Mouse (Mus musculus): ENCODE measurements around the gene Zmiz1.

Gene Zmiz1

GRCm38 (mm10) chr14:25459016-25459393, at the start of gene Zmiz1:
Zmiz1 (plus strand) TSS chr14:25459185.
- DNase-seq (ENCODE audit: low spot score in 2 of 2), result peak; percentile 79 to 83

DNA sequence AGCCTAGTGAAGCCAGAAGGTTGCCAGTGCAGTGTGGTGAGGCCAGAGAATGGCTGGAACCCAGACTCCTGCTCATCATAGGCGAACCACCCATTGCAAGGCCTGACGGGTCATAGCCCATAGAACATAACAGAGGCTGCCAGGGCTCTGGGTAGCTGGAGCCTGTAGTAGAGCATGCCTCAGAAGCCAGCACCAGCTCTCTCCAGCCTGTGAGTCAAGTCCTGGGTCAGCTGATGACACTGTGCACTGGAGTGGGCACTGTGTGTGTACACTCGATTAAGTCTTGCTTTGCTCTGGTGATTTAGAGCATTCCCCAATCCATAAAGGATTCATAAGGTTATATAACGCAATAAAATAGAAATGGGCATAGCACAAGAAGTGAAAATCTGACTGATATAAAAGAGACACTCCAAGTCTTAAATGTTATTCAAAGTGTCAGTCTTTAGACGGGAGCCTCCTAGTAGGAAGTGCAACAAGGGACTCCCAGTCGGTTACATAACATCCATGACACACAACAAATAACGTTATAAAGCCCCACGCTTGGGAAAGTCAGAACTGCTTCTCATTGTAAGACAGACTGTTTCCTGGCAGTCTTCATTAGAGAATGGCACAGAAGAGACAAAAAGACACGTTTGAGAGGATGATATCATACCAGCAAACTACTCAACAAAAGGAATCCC, 47.0 kb upstream of the Zmiz1 start:
- no peak for DNase-seq (ENCODE audit: low spot score in 2 of 2)

- DNase-seq (ENCODE audit: low spot score in 2 of 2), result no peak
Measured at GRCm38 (mm10) chr14:25412811-25413210, 46.2 kb upstream of the Zmiz1 start.

GRCm38 (mm10) chr14:25413510-25413909, 45.5 kb upstream of the Zmiz1 start:
- DNase-seq (ENCODE audit: low spot score in 2 of 2), result no peak

DNA sequence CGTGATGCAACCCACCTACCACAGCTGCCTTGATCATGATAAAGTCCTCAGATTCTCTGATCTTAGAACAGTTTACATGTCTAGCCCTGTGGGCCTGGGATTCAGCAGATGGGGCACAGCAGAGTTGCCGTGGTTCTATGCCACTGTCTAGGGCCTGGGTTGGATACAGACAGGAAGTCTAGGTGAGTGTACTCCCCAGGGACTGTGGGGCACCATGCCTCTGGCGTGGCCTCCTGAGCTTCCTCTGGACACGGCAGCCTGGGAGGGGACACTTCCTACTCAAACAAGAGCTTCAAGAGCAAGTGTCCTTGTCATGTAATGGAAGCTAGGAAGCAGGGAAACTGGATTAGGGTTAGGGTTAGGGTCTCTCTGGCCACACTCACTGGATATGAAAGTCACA, 44.9 kb upstream of the Zmiz1 start:
- DNase-seq (ENCODE audit: low spot score in 2 of 2), result no peak

DNA sequence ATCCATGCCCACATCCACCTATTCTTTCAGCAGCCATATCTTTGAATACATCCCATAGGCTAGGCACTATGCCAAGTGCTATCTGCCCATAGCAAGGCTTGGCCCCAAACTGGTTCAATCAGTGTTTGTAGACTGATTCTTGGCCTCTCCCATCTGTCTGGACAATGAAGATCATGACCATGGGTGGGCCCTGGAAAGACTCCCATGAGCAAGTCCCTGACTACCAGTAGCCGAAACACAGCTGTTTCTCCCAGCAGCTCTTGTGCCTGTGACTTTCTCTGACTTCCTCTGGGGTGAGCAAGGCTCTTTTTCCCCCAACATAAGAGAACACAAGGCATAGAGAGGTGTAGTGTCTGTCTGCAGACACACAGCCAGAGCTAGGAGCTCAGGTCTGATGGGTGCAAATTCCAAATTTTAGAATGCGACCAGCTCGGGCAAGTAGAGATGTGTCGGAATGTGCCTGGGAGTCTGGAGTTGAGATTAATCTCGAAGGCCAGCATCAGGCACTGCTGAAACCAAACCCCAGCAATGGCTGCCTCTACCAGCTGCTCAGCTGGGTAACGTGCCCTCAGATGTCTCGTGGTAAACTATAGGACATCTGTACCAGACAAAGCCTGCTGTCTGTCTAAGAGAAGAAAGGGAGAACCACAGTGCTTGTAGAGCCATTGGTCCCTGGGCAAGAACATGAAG, 38.8 kb upstream of the Zmiz1 start:
- DNase-seq (ENCODE audit: low spot score in 2 of 2), result no peak

GRCm38 (mm10) chr14:25420987-25421386, 38.0 kb upstream of the Zmiz1 start:
- DNase-seq (ENCODE audit: low spot score in 2 of 2), result no peak

DNA sequence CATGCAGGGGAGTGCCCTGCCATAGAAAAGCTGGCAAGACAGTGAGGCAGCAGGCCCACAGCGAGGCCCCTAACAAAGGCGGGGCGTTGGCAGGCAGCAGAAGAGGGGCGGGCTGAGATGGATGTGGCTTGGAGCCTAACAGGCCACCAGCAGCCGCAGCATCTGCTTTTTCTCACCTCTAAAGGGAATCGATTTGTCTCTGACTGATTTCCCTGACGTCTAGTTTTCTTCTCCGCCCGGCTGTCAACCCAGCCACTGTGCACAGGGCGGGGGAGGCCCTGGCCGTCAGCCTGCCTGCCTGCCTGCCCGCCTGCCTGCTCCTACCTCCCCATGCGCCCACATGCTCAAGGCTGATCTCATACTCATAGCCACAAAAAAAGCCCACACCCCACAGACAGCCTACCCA, 37.4 kb upstream of the Zmiz1 start:
- no peak for DNase-seq (ENCODE audit: low spot score in 2 of 2)

GRCm38 (mm10) chr14:25422946-25423345, 36.0 kb upstream of the Zmiz1 start:
- no peak for DNase-seq (ENCODE audit: low spot score in 2 of 2)

DNA sequence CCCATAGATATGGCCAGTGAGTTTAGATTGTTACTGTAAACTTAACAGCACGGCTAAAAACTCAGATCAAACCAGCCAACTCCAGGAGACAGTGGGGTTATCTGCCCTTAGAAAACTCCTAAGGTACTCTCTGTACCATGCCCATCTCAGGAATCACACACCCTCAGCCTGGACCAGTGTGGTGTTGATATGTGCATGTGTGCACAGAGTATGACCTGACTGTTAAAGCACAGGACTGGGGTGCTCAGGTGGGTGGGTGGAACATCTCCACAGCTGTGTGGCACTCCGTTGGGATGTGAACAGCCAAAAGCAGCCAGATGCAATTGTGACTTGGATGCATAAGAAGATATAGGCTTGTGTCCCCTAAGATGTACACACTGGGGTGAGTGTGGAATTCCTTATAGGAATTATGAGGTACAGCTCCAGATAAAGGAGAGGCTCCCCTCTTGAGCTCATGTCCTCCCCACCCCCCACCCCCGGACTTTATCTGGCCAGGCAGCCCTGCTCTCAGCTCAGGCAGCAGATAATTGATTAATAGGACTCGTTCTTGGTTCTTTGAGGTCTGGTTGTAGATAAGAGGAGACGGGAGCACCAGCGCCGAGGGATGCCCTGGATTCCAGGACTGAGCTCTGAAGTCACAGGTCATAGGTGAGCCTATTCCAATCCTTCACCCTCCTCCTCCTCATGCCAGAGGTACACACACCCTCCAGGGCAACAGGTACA, 35.1 kb upstream of the Zmiz1 start:
- DNase-seq (ENCODE audit: low spot score in 2 of 2), result no peak

- no peak for DNase-seq (ENCODE audit: low spot score in 2 of 2)
Measured at GRCm38 (mm10) chr14:25438255-25438654, 20.7 kb upstream of the Zmiz1 start.

- DNase-seq (ENCODE audit: low spot score in 2 of 2), result no peak
Measured at GRCm38 (mm10) chr14:25440116-25440515, 18.9 kb upstream of the Zmiz1 start.

DNA sequence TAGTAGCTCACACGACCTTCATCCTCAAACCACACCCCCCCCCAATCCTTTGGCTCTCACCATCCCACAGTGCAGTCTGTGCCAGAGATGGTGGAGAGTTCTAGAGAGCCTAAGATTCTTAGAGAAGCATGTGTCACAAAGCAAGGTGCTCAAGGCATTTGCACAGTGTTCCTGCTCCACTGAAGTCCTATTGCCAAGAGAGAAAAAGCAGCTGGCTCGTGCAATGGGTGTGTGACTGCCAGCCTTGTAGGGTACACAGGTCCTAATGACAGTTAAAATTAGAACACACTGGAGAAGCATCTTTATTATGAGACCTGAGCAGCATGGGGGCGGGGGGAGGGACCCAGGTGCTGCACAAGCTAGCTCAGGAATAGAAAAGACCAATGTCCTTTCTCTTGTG, 18.2 kb upstream of the Zmiz1 start:
- no peak for DNase-seq (ENCODE audit: low spot score in 2 of 2)

- no peak for DNase-seq (ENCODE audit: low spot score in 2 of 2)
Measured at GRCm38 (mm10) chr14:25441469-25441868, 17.5 kb upstream of the Zmiz1 start.

GRCm38 (mm10) chr14:25442676-25443075, 16.3 kb upstream of the Zmiz1 start:
- no peak for DNase-seq (ENCODE audit: low spot score in 2 of 2)

DNA sequence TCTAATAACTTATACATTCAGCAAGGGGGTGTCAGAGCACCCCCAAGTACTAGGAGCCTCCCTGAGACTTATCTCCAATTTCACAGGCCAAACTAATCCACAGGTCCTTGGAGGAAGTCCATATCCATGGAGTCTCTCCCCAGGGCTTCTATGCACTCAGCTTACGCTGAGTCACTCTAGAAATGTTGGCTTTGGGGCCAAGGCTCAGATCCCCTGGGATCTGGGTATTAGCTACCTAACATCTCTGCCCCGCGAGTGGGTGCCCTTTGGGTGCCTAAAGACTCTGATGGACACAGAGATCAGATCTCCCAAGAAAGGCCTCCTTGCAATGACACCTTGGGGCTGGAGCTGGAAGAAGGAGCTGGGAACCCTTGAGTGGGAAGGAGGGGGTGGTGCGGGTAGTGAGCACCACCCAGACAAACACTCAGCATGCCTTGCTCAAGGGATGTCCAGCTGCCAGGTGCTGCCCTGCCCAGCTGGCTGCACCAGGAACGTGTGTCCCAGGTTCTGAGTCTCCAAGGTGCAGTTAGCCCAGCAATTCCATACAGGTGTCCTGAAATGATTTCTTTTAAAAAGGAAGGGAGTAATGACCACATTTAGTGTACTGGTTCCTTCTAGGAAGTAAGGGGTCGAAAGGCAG, 11.7 kb upstream of the Zmiz1 start:
- no peak for DNase-seq (ENCODE audit: low spot score in 2 of 2)

- no peak for DNase-seq (ENCODE audit: low spot score in 2 of 2)
Measured at GRCm38 (mm10) chr14:25448471-25448870, 10.5 kb upstream of the Zmiz1 start.

- DNase-seq (ENCODE audit: low spot score in 2 of 2), result no peak
Measured at GRCm38 (mm10) chr14:25451099-25451667, 7.8 kb upstream of the Zmiz1 start.

DNA sequence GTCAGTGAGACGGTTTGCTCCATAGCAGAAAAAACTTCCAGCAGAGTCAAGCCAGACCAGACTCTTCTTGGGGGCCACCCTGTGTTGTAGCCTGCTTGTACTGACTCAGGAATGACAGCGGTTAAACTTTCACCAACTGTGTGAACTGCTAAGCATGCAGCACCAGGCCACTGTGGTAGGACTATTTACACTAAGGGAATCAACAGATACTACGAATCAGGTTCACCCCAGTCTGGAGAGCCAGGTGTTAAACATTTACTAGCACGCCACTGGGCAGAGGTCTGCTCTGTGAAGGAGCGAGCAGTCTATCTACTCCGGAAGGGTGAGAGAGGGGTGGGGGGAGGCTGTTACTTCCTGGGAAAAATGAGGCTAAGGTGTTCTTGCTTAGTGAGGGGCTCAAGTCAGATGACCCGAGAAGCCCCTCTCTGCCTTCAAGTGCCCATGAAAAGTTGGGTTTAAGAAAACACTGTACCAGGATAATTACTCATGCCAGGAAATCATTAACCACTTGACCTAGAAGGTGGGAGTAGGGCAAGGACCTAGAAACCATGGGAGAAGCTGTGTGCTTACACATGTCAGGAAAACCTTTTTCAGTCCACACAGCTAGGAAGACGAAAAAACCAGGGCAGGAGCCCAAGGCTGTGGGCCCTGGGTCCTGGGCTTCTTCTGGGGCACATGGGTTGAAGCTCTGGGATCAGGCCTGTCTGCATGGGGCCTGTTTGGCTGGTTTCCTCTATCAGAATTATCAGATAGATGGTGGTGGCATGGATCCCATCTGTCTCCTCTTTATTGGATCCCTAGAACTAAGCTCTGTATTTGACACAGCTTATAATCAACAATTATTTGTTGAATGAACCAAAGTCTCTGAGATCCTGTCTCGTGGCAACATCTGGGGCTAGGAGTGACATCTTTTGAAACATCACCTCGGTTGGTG, 7.0 kb upstream of the Zmiz1 start:
- DNase-seq (ENCODE audit: low spot score in 2 of 2), result no peak

DNA sequence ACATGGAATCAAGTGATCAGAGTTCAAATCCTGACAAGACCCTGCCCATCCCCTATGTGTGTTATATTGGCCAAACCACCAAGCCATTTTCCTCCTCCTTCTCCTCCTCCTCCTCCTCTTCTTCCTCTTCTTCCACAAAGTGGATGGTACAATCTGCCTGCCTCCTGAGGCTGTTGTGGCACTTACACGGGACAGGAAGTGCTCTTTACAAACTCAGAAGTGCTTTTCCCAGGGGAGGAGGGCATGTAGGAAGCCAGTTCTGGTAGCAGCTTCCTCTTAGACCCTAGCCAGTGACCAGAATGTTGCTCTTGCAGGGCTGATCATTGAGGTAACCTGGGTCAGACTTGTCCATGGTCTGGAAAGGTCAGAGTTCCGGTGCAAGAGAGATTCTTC, 6.4 kb upstream of the Zmiz1 start:
- no peak for DNase-seq (ENCODE audit: low spot score in 2 of 2)

Measured in spleen, postnatal 10 days (tissue).